Mouse (Mus musculus) lung, adult 10 weeks (tissue): ENCODE results near the gene Trim42. TPM values are rescaled to one million over a fixed set of nuclear protein-coding genes. Genes with fewer than 3 reads are reported as not detected.

Experiments
- polyA plus RNA-seq: library from polyadenylated mRNA; stranded (reverse); fragments of 350-450 nt; fragmentation: Illumina TruSeq; extraction: RNeasy Lipid Tissue Mini Kit (QIAGEN cat#74804); gene quantifications from one replicate; pipeline ENCODE4 v1.2.3, GENCODE M21; 2014; ENCODE audit warnings: low read depth, low replicate concordance; ENCODE audit not compliant: insufficient read depth

Gene Trim42
- polyA plus RNA-seq: not detected

GRCm38 (mm10) chr9:97369591-97369990 lies at the start of gene Trim42:
Gene Trim42, minus strand, starts transcription at chr9:97369958.

